Mouse (Mus musculus) erythroblast, embryonic 14.5 days (primary cell): Measurements from ENCODE around the gene Ankrd60.

Experiments
- GATA1 ChIP-seq: IDR thresholded peaks from 2 replicates; pipeline ENCODE4 v1.6.1; 2012; ENCODE audit warnings: low read length, inconsistent platforms, mixed read lengths
- TAL1 ChIP-seq: IDR thresholded peaks from 3 replicates; pipeline ENCODE4 v1.6.1; 2012; ENCODE audit warnings: low read length, inconsistent platforms, mixed read lengths

DNA sequence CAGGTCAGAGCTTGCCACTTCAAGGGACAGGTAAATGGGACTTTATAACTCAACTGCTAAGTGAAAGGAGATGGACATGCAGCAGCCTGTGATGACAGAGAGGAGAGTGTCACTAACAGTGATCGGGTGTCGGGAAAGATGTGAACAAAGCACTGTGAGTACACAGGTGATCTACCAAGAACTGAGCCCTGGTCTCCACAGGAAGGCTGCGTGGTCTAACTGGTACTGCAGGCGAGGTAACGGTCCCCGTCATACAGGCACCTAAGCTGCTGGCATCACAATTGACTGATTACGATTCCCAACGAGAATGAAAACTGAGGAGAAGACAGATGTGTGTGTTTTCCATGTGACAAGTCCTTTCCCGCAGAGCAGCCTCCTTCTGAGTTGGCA is 28.2 kb upstream of the Ankrd60 start:
- TF ChIP-seq TAL1 = no peak
- TF ChIP-seq GATA1 = no peak
